Mouse (Mus musculus): ENCODE results near the gene Gm49392. TPM values are rescaled to one million over a fixed set of nuclear protein-coding genes. Genes with fewer than 3 reads are reported as not detected.

Gm49392 gene
- total and polyA plus RNA-seq, 3 experiments, result not detected

DNA sequence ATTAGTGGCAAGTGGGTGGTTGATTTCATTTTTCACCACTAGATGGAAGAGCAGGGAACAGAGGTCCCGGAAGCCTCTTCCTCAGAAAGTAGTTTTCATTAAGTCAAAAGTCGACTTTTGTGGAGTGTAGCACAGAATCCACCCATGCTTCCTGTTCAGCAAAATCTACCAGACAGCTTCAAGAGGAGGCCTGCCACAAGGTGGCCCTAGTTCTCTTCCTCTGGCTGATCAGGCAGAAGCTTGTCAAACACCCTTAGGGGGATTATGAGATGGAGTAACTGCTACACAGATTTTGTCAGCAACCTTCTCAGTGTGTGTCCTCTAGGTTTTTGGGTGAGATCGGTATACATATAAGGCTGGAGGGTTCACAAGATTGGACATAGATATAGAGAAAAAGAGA is 70.6 kb downstream of the Gm49392 start:
- TF ChIP-seq CTCF (IDR thresholded peaks at IDR 0.05; ENCODE audit: low read depth, low read length), result no peak
- no peak for TF ChIP-seq GATA2 (IDR thresholded peaks at IDR 0.05; ENCODE audit: borderline replicate concordance, low read depth, low read length)
- no peak for TF ChIP-seq TAL1 (conservative IDR thresholded peaks at IDR 0.05; ENCODE audit: low read depth, low read length)
- TF ChIP-seq POLR2AphosphoS5 (IDR thresholded peaks at IDR 0.05; ENCODE audit: insufficient replicate concordance, low read depth, low read length), result no peak
- TF ChIP-seq GATA1 (IDR thresholded peaks at IDR 0.05; ENCODE audit: borderline replicate concordance, low read length), result no peak
- H3K36me3 ChIP-seq (replicated peaks), result no peaks in the 10 kb centered on the region
- ATAC-seq (ENCODE audit: extremely low read depth, insufficient number of reproducible peaks, low FRiP score, poor library complexity, severe bottlenecking) (no peak), DNase-seq (ENCODE audit: low spot score) (no peak)
- H3K4me3 ChIP-seq (ENCODE audit: low read depth, low read length), result no peak overlapping the region
- no peaks in the 10 kb centered on the region for H3K4me1 ChIP-seq (ENCODE audit: insufficient read depth, low read depth, low read length)
- peaks cover 8% of the 10 kb centered on the region for H3K9me3 ChIP-seq (replicated peaks)
- H3K27me3 ChIP-seq (ENCODE audit: insufficient read depth, low read length), result no peaks in the 10 kb centered on the region

DNA sequence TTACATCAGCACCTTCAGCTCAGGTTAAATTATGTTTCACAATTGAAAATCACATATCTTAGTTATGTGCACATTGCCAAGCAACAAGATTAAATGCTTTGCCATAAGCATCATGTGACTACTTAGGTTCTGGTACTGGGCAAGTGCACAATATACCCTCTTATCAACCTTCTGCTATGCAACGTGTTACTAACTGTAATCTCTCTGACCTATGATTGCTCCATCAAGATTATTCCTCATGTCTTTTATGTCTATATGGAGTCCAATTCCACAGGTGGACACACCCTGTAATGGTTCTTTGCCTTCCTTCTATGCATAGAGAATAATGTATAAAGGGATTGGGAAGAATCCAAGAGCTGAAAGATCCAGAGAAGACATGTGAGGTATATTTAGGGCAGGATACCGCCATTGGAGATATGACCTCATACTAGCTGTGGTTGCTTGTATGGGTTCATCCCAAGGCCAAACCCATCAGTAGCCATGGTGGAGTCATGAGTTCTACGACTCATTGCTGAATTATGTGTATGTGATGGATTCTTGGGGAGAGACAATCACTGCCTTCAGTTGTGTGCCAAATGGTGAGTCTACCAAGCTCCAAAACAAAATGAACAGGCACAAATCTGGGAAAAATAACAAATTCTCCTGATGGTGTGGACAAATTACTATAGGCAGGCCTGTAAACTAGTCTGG is 76.1 kb downstream of the Gm49392 start:
- DNase-seq (ENCODE audit: low spot score) (no peak), ATAC-seq (ENCODE audit: extremely low read depth, insufficient number of reproducible peaks, low FRiP score, poor library complexity, severe bottlenecking) (no peak)
- H3K27me3 ChIP-seq (ENCODE audit: insufficient read depth, low read length), result no peaks in the 10 kb centered on the region
- TF ChIP-seq TAL1 (conservative IDR thresholded peaks at IDR 0.05; ENCODE audit: low read depth, low read length) (no peak), CTCF (IDR thresholded peaks at IDR 0.05; ENCODE audit: low read depth, low read length) (no peak), GATA1 (IDR thresholded peaks at IDR 0.05; ENCODE audit: borderline replicate concordance, low read length) (no peak), POLR2AphosphoS5 (IDR thresholded peaks at IDR 0.05; ENCODE audit: insufficient replicate concordance, low read depth, low read length) (no peak), GATA2 (IDR thresholded peaks at IDR 0.05; ENCODE audit: borderline replicate concordance, low read depth, low read length) (no peak)
- peaks cover 18% of the 10 kb centered on the region for H3K9me3 ChIP-seq (replicated peaks)
- no peaks in the 10 kb centered on the region for H3K4me1 ChIP-seq (ENCODE audit: insufficient read depth, low read depth, low read length)
- no peaks in the 10 kb centered on the region for H3K36me3 ChIP-seq (replicated peaks)
- no peak overlapping the region for H3K4me3 ChIP-seq (ENCODE audit: low read depth, low read length)

DNA sequence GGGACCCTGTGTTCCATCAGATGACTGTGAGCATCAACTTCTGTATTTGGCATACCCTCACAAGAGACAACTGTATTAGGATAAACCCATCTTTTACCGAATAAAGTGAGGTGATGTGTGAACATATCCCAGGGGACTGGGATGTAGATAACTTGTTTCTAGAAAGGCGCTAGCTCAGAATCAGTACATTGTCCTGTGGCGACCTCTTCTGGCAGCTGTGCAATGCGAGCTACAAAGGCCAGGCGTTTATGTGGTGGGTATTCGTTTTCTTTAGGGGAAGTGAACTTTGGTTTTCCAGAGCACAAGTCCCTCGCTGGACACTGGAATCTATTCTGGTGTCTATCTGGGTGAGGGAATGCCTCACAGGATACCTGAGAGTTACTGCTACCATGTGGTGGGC is 77.2 kb downstream of the Gm49392 start:
- no peaks in the 10 kb centered on the region for H3K27me3 ChIP-seq (ENCODE audit: insufficient read depth, low read length)
- ATAC-seq (ENCODE audit: extremely low read depth, insufficient number of reproducible peaks, low FRiP score, poor library complexity, severe bottlenecking), result no peak
- DNase-seq (ENCODE audit: low spot score), result no peak
- TF ChIP-seq GATA1 (IDR thresholded peaks at IDR 0.05; ENCODE audit: borderline replicate concordance, low read length), result no peak
- TF ChIP-seq GATA2 (IDR thresholded peaks at IDR 0.05; ENCODE audit: borderline replicate concordance, low read depth, low read length), result no peak
- TF ChIP-seq CTCF (IDR thresholded peaks at IDR 0.05; ENCODE audit: low read depth, low read length), result no peak
- no peak for TF ChIP-seq POLR2AphosphoS5 (IDR thresholded peaks at IDR 0.05; ENCODE audit: insufficient replicate concordance, low read depth, low read length)
- TF ChIP-seq TAL1 (conservative IDR thresholded peaks at IDR 0.05; ENCODE audit: low read depth, low read length), result no peak
- H3K4me1 ChIP-seq (ENCODE audit: insufficient read depth, low read depth, low read length), result no peaks in the 10 kb centered on the region
- H3K36me3 ChIP-seq (replicated peaks), result no peaks in the 10 kb centered on the region
- no peak overlapping the region for H3K4me3 ChIP-seq (ENCODE audit: low read depth, low read length)
- H3K9me3 ChIP-seq (replicated peaks), result peaks cover 19% of the 10 kb centered on the region

DNA sequence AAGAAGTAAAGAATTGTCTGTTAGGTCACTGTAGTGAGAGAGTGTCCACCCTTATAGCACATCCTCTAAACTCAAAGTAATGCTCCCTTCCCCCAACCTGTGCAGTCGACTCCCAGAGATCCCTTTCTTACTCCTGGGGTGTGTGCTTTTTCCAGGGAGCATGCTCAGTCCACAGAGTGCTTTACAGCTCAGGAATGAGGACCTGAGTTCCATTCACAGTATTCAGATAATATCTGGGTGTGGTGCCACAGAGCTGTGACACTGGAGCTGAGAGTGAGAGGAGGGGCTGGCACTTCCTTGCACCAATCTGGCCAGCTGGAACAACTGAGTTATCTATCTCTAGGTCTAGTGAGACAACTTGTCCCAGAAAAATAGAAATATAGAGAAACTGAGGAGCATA is 83.0 kb downstream of the Gm49392 start:
- Histone ChIP-seq H3K4me1 (ENCODE audit: insufficient read depth, low read depth, low read length) (no peaks in the 10 kb centered on the region), H3K36me3 (replicated peaks) (no peaks in the 10 kb centered on the region), H3K27me3 (ENCODE audit: insufficient read depth, low read length) (no peaks in the 10 kb centered on the region), H3K4me3 (ENCODE audit: low read depth, low read length) (no peak overlapping the region), H3K9me3 (replicated peaks) (peaks cover 21% of the 10 kb centered on the region)
- no peak for ATAC-seq (ENCODE audit: extremely low read depth, insufficient number of reproducible peaks, low FRiP score, poor library complexity, severe bottlenecking)
- TF ChIP-seq GATA2 (IDR thresholded peaks at IDR 0.05; ENCODE audit: borderline replicate concordance, low read depth, low read length) (no peak), POLR2AphosphoS5 (IDR thresholded peaks at IDR 0.05; ENCODE audit: insufficient replicate concordance, low read depth, low read length) (no peak), CTCF (IDR thresholded peaks at IDR 0.05; ENCODE audit: low read depth, low read length) (no peak), GATA1 (IDR thresholded peaks at IDR 0.05; ENCODE audit: borderline replicate concordance, low read length) (no peak), TAL1 (conservative IDR thresholded peaks at IDR 0.05; ENCODE audit: low read depth, low read length) (no peak)
- DNase-seq (ENCODE audit: low spot score), result no peak

DNA sequence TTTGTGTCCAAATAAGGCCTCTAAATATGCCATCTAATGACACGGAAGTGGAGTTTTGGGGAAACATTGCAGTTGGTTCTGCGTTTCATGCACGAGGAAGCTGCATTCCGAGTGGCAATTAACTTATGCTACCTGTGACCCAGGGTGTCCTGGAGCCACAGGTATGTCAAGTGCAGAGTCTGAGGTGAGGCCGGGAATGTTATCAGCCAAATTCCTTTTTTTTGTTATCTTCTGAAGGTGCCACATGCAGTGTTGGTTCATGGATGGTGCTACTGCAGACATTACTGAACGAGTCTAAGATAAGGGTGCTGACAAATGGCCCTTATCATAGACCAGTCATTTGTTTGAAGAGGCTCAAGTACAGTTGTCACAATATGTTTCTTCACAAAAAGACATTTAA is 83.9 kb downstream of the Gm49392 start:
- Histone ChIP-seq H3K36me3 (replicated peaks) (no peaks in the 10 kb centered on the region), H3K4me1 (ENCODE audit: insufficient read depth, low read depth, low read length) (no peaks in the 10 kb centered on the region), H3K27me3 (ENCODE audit: insufficient read depth, low read length) (no peaks in the 10 kb centered on the region), H3K9me3 (replicated peaks) (peaks cover 21% of the 10 kb centered on the region), H3K4me3 (ENCODE audit: low read depth, low read length) (no peak overlapping the region)
- no peak for ATAC-seq (ENCODE audit: extremely low read depth, insufficient number of reproducible peaks, low FRiP score, poor library complexity, severe bottlenecking)
- TF ChIP-seq GATA1 (IDR thresholded peaks at IDR 0.05; ENCODE audit: borderline replicate concordance, low read length) (no peak), POLR2AphosphoS5 (IDR thresholded peaks at IDR 0.05; ENCODE audit: insufficient replicate concordance, low read depth, low read length) (no peak), GATA2 (IDR thresholded peaks at IDR 0.05; ENCODE audit: borderline replicate concordance, low read depth, low read length) (no peak), CTCF (IDR thresholded peaks at IDR 0.05; ENCODE audit: low read depth, low read length) (no peak), TAL1 (conservative IDR thresholded peaks at IDR 0.05; ENCODE audit: low read depth, low read length) (no peak)
- DNase-seq (ENCODE audit: low spot score), result no peak

DNA sequence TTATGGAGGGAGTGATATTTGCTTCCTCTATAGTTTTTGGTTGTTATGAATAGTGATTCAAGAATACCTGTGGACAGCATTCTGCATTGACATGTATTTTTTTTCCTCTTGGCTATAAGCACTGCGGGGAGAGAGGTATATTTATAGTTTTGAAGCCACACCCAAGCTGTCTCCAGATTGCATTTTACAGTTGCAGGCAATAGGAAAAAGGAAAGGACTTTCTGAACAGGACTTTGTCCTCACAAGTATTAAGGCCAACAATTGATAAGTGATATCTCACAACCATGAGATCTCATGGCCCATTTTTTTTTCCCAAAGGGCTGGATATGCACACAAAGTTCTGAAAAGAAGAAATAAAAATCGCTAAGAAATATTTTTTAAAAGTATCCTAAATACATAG is 87.0 kb downstream of the Gm49392 start:
- Histone ChIP-seq H3K4me1 (ENCODE audit: insufficient read depth, low read depth, low read length) (no peaks in the 10 kb centered on the region), H3K27me3 (ENCODE audit: insufficient read depth, low read length) (no peaks in the 10 kb centered on the region), H3K4me3 (ENCODE audit: low read depth, low read length) (no peak overlapping the region), H3K36me3 (replicated peaks) (no peaks in the 10 kb centered on the region), H3K9me3 (replicated peaks) (peaks cover 23% of the 10 kb centered on the region)
- TF ChIP-seq GATA1 (IDR thresholded peaks at IDR 0.05; ENCODE audit: borderline replicate concordance, low read length), result no peak
- TF ChIP-seq GATA2 (IDR thresholded peaks at IDR 0.05; ENCODE audit: borderline replicate concordance, low read depth, low read length), result no peak
- TF ChIP-seq POLR2AphosphoS5 (IDR thresholded peaks at IDR 0.05; ENCODE audit: insufficient replicate concordance, low read depth, low read length), result no peak
- no peak for TF ChIP-seq TAL1 (conservative IDR thresholded peaks at IDR 0.05; ENCODE audit: low read depth, low read length)
- no peak for TF ChIP-seq CTCF (IDR thresholded peaks at IDR 0.05; ENCODE audit: low read depth, low read length)
- ATAC-seq (ENCODE audit: extremely low read depth, insufficient number of reproducible peaks, low FRiP score, poor library complexity, severe bottlenecking) (no peak), DNase-seq (ENCODE audit: low spot score) (no peak)
